Mouse (Mus musculus): Measurements from ENCODE around the gene Nfu1. TPM values are rescaled to one million over a fixed set of nuclear protein-coding genes. Genes with fewer than 3 reads are reported as not detected.

The Nfu1 gene
- 10 to 100 TPM; 71.5 to 72.8 TPM for total RNA-seq (2021)

- no peak for DNase-seq
- intact Hi-C loops (cut with DNase I), result no loop called here
These were observed at the start of gene Nfu1 for GRCm38 (mm10) chr6:87008887-87009286. TSS of gene Nfu1 (plus strand) at chr6:87009236.

GRCm38 (mm10) chr6:86963987-86964685, 44.9 kb upstream of the Nfu1 start:
- DNase-seq, result no peak
- intact Hi-C loops (cut with DNase I), result no loop called here

- DNase-seq, result no peak
- intact Hi-C loops (cut with DNase I), result no loop called here
These were observed 41.9 kb upstream of the Nfu1 start for GRCm38 (mm10) chr6:86967166-86967565.

GRCm38 (mm10) chr6:86973956-86974355, 35.1 kb upstream of the Nfu1 start:
- intact Hi-C loops (cut with DNase I), result no loop called here

GRCm38 (mm10) chr6:86978156-86978908, 30.7 kb upstream of the Nfu1 start:
- intact Hi-C loops (cut with DNase I), result no loop called here
- DNase-seq, result no peak

More at GRCm38 (mm10) chr6:86973956-86974355, 35.1 kb upstream of the Nfu1 start:
- DNase-seq, result no peak

GRCm38 (mm10) chr6:86978909-86979265, 30.1 kb upstream of the Nfu1 start:
- DNase-seq, result no peak
- intact Hi-C loops (cut with DNase I), result no loop called here

- DNase-seq, result no peak
- intact Hi-C loops (cut with DNase I), result no loop called here
These were observed 27.8 kb upstream of the Nfu1 start for GRCm38 (mm10) chr6:86981206-86981605.

- DNase-seq, result no peak
- intact Hi-C loops (cut with DNase I), result no loop called here
These were observed 23.5 kb upstream of the Nfu1 start for GRCm38 (mm10) chr6:86985314-86986106.

- intact Hi-C loops (cut with DNase I), result no loop called here
- DNase-seq, result peak; percentile 18 to 34
These were observed 19.5 kb upstream of the Nfu1 start for GRCm38 (mm10) chr6:86989576-86989975.

GRCm38 (mm10) chr6:86991041-86991440, 18.0 kb upstream of the Nfu1 start:
- intact Hi-C loops (cut with DNase I), result no loop called here
- DNase-seq, result no peak

GRCm38 (mm10) chr6:86992349-86992748, 16.7 kb upstream of the Nfu1 start:
- intact Hi-C loops (cut with DNase I), result no loop called here
- DNase-seq, result no peak

GRCm38 (mm10) chr6:86994254-86994653, 14.8 kb upstream of the Nfu1 start:
- intact Hi-C loops (cut with DNase I), result no loop called here
- DNase-seq, result no peak

GRCm38 (mm10) chr6:86996629-86997307, 12.3 kb upstream of the Nfu1 start:
- peak; percentile 34 to 38 for DNase-seq
- intact Hi-C loops (cut with DNase I), result no loop called here

GRCm38 (mm10) chr6:86997360-86997759, 11.7 kb upstream of the Nfu1 start:
- intact Hi-C loops (cut with DNase I), result no loop called here

GRCm38 (mm10) chr6:87001995-87002394, 7.0 kb upstream of the Nfu1 start:
- DNase-seq, result no peak
- intact Hi-C loops (cut with DNase I), result loop anchor here (5.0 kb wide), 1 partner anchor 185 kb away; no protein-coding TSS in a partner anchor

More at GRCm38 (mm10) chr6:86997360-86997759, 11.7 kb upstream of the Nfu1 start:
- no peak for DNase-seq

- DNase-seq, result peak; percentile 86 to 87
- intact Hi-C loops (cut with DNase I), result loop anchor here (5.0 kb wide), 1 partner anchor 185 kb away; no protein-coding TSS in a partner anchor
These were observed 6.4 kb upstream of the Nfu1 start for GRCm38 (mm10) chr6:87002521-87003055.

- DNase-seq, result no peak
- intact Hi-C loops (cut with DNase I), result loop anchor here (5.0 kb wide), 1 partner anchor 187 kb away; no protein-coding TSS in a partner anchor
These were observed 4.9 kb upstream of the Nfu1 start for GRCm38 (mm10) chr6:87004099-87004498.

- intact Hi-C loops (cut with DNase I), result no loop called here
- DNase-seq, result no peak
These were observed 3.5 kb upstream of the Nfu1 start for GRCm38 (mm10) chr6:87005577-87005976.

GRCm38 (mm10) chr6:87009692-87010328, 774 bp downstream of the Nfu1 start:
- DNase-seq, result peak; percentile 96
- intact Hi-C loops (cut with DNase I), result loop anchor here (2.0 kb wide), 1 partner anchor 33 kb away; the partner anchor contains the start of gene Gfpt1

GRCm38 (mm10) chr6:87016916-87017315, 7.9 kb downstream of the Nfu1 start:
- intact Hi-C loops (cut with DNase I), result no loop called here
- peak; percentile 29 to 36 for DNase-seq
